Mouse (Mus musculus) spleen, adult 2 months (tissue): ENCODE data around the gene H2afy2. TPM values are rescaled to one million over a fixed set of nuclear protein-coding genes. Genes with fewer than 3 reads are reported as not detected.

Source experiments
- DNase-seq, 2 experiments: peaks; one replicate each; pipeline versions ENCODE4 v3.0.0 to v3.0.0-alpha.2; 2012 to 2021; ENCODE audit warnings: low spot score in 2 of 2, low read depth in 1 of 2
- H3K27ac ChIP-seq: fragments of 200-500 bp; 2 replicates; pipeline ENCODE4 v1.5.1; 2012; ENCODE audit warnings: low read length, inconsistent platforms; ENCODE audit not compliant: insufficient read depth
- H3K27me3 ChIP-seq: fragments of 200-500 bp; 2 replicates; pipeline ENCODE4 v1.6.1; 2012; ENCODE audit warnings: mild to moderate bottlenecking, moderate library complexity, low read length, inconsistent platforms; ENCODE audit not compliant: control insufficient read depth, insufficient read depth
- H3K36me3 ChIP-seq: fragments of 200-500 bp; 2 replicates; pipeline ENCODE4 v1.6.1; 2012; ENCODE audit warnings: mild to moderate bottlenecking, low read length, inconsistent platforms; ENCODE audit not compliant: control insufficient read depth, insufficient read depth
- H3K4me1 ChIP-seq: fragments of 200-500 bp; 2 replicates; pipeline ENCODE4 v1.6.1; 2011; ENCODE audit warnings: inconsistent platforms; ENCODE audit not compliant: control insufficient read depth, insufficient read depth, insufficient read length
- H3K4me3 ChIP-seq: fragments of 200-500 bp; 2 replicates; pipeline ENCODE4 v1.5.1; 2011; ENCODE audit warnings: mild to moderate bottlenecking, inconsistent platforms; ENCODE audit not compliant: insufficient read depth, insufficient read length; ENCODE audit errors: extremely low read depth
- CTCF ChIP-seq: fragments of 200-500 bp; IDR thresholded peaks from 2 replicates; pipeline ENCODE4 v1.5.1; 2011; ENCODE audit warnings: mild to moderate bottlenecking, inconsistent platforms; ENCODE audit not compliant: insufficient read depth, insufficient read length, insufficient replicate concordance; ENCODE audit errors: extremely low read depth
- POLR2A ChIP-seq: fragments of 200-500 bp; IDR thresholded peaks from 2 replicates; pipeline ENCODE4 v1.6.1; 2011; ENCODE audit warnings: low read depth, low read length, inconsistent platforms
- WGBS: fragments of 180-500 bp; shearing (Covaris S2); methylation state at CpG from one replicate; pipeline ENCODE4 v1.1.7; 2018; 5-methylcytosine and 5-hydroxymethylcytosine counted together
- polyA plus RNA-seq: library from polyadenylated mRNA; depleted of rRNA; stranded (reverse); fragments of >200 nt; gene quantifications from 2 replicates; pipeline ENCODE4 v1.2.3, GENCODE M21; 2012

The H2afy2 gene
- polyA plus RNA-seq, 1 experiment: 0.78 TPM

DNA sequence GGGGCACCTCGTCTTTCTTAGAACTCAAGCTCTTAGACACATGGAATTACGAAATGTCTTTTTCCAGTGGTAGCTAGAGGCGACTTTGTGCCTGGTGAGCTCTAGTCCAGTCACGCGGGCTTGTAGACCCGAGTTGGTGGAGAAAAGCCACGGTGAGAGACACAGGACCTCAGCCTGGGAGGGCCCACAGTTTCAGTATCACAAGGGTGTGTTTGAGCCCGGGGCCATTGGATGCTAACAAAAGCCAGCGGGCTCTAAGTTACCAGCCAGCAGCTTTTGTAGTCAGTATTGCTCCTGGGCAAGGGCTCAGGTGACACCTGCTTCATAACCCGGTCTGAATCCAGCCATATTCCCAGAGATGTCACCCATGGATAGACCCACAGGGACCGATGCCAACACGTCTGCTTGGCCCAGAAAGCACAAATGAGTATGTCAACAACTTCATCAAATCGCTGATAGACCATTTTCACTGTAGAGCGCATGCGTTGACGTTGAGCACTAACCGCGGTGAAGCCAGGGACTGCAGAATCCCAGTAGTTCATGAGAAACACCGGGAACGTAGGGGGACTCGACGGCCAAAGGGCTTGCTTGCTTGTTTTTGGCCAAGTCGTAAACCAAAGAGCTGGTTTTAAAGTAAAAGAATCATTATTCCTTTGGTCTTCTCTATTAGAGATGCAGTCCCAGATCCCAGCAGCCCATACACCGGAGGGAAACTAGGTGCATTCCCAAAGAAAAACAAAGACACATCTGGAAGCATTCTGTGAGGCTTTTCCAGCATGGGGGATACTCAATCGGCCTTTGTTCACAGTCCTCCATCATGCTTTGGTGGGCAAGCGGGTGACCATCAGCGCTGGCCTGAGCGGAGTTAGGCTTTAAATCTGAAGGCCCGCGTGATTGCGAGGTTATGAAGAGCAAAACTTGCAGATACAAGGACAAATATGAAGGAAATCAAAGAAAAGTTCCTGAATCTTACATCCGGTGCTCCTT lies 44.3 kb upstream of the H2afy2 start:
- Histone ChIP-seq H3K4me1 (no peaks in the 10 kb centered on the region), H3K4me3 (no peak overlapping the region), H3K36me3 (no peaks in the 10 kb centered on the region), H3K27ac (no peak overlapping the region), H3K27me3 (no peaks in the 10 kb centered on the region)
- WGBS: 94% methylated on average over 32 of the region's 32 CpGs
- DNase-seq: no peak
- TF ChIP-seq CTCF (no peak), POLR2A (no peak)

- Histone ChIP-seq H3K4me1 (no peaks in the 10 kb centered on the region), H3K27ac (no peak overlapping the region), H3K27me3 (no peaks in the 10 kb centered on the region), H3K4me3 (no peak overlapping the region), H3K36me3 (no peaks in the 10 kb centered on the region)
- no peak for DNase-seq
- TF ChIP-seq CTCF: no peak
- no peak for TF ChIP-seq POLR2A
- WGBS: 62% methylated on average over 16 of the region's 16 CpGs
Observed at GRCm38 (mm10) chr10:61826753-61827435, 42.9 kb upstream of the H2afy2 start.

- no peak for TF ChIP-seq CTCF
- TF ChIP-seq POLR2A: no peak
- Histone ChIP-seq H3K27me3 (no peaks in the 10 kb centered on the region), H3K36me3 (no peaks in the 10 kb centered on the region), H3K27ac (no peak overlapping the region), H3K4me3 (no peak overlapping the region), H3K4me1 (no peaks in the 10 kb centered on the region)
- 60% methylated on average over 13 of the region's 13 CpGs for WGBS
- DNase-seq: no peak
Observed at GRCm38 (mm10) chr10:61825979-61826752, 42.2 kb upstream of the H2afy2 start.

DNA sequence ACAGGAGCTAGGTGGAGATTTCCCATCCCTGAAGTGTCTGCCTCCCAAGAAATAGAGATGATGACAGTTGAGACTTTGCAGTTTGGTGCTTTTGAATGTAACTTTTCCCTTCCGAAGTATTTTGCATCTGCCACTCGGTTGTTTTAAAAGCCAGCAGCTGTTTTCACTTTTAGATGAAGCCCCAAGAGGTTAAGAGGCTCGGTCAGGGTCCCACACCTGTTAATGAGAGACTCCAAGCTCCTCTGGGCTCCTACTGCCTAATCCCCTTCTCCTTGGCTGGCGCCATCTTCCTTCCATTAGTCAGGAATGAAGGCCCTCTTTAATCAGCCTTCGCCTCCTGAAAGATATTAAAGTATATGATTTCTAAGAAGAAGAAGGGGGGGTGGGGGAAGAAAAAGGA lies 41.6 kb upstream of the H2afy2 start:
- H3K27me3 ChIP-seq: no peaks in the 10 kb centered on the region
- no peak for DNase-seq
- H3K4me1 ChIP-seq: no peaks in the 10 kb centered on the region
- TF ChIP-seq POLR2A (no peak), CTCF (no peak)
- no peak overlapping the region for H3K4me3 ChIP-seq
- no peaks in the 10 kb centered on the region for H3K36me3 ChIP-seq
- 41% methylated on average over 5 of the region's 5 CpGs for WGBS
- no peak overlapping the region for H3K27ac ChIP-seq

DNA sequence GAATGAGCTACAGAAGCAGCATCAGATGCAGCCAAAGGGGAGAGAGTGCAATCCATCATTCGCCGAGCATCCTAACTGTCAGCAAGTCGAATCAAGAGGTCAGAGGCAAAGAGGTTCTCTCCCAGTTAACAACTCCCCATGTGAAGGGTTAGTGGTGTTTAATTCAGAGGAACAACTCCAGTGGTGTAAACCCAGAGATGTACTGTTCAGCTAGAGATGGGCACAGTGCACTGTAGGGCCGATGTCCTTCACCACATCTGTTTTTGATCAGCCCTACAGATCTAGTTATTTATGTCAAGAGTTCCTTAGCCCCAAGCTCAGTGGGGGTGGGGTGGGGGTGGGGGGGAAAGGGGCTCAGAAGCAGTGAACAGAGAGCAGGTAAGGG lies 39.8 kb upstream of the H2afy2 start:
- WGBS: 82% methylated on average over 4 of the region's 4 CpGs
- H3K4me3 ChIP-seq: no peak overlapping the region
- H3K36me3 ChIP-seq: no peaks in the 10 kb centered on the region
- DNase-seq: no peak
- no peaks in the 10 kb centered on the region for H3K27me3 ChIP-seq
- no peak for TF ChIP-seq CTCF
- TF ChIP-seq POLR2A: no peak
- H3K4me1 ChIP-seq: no peaks in the 10 kb centered on the region
- no peak overlapping the region for H3K27ac ChIP-seq

GRCm38 (mm10) chr10:61822968-61823730 lies 39.2 kb upstream of the H2afy2 start:
- TF ChIP-seq POLR2A (no peak), CTCF (no peak)
- Histone ChIP-seq H3K27me3 (no peaks in the 10 kb centered on the region), H3K27ac (no peak overlapping the region), H3K36me3 (no peaks in the 10 kb centered on the region), H3K4me3 (no peak overlapping the region), H3K4me1 (no peaks in the 10 kb centered on the region)
- no peak for DNase-seq
- 90% methylated on average over 7 of the region's 7 CpGs for WGBS
